Mouse (Mus musculus): ENCODE results near the gene Kdm6b. TPM values are rescaled to one million over a fixed set of nuclear protein-coding genes. Genes with fewer than 3 reads are reported as not detected.

The Kdm6b gene
- total and polyA plus RNA-seq, 3 experiments: 0.66 to 7.2 (median 5.7) TPM

- Histone ChIP-seq H3K27me3 (replicated peaks) (peaks cover 7% of the 10 kb centered on the region), H3K4me2 (ENCODE audit: insufficient read depth, low read depth, poor library complexity, severe bottlenecking) (peak overlapping the region; percentile 80), H3K4me1 (ENCODE audit: control insufficient read depth in 1 of 2, insufficient read depth in 2 of 2) (peaks cover 32 to 55% of the 10 kb centered on the region in 2 experiments), H3K36me3 (replicated peaks in 1 of 2; ENCODE audit: control insufficient read depth in 1 of 2, insufficient read depth in 1 of 2, low read length in 1 of 2) (peaks cover 19 to 26% of the 10 kb centered on the region in 2 experiments), H3K27ac (ENCODE audit: insufficient read depth, low read depth) (peak overlapping the region; percentile 96), H3K9me3 (replicated peaks; ENCODE audit: low read length) (no peaks in the 10 kb centered on the region), H3K9ac (ENCODE audit: insufficient read depth, low read depth) (peak overlapping the region; percentile 90), H3K4me3 (replicated peaks in 1 of 3; ENCODE audit: low read depth in 2 of 3, low read length in 2 of 3, poor library complexity in 1 of 3) (peak overlapping the region; percentile 60 to 73 (median 67)), H3K79me2 (replicated peaks; ENCODE audit: control insufficient read depth, extremely low read depth, insufficient read depth, poor library complexity, severe bottlenecking) (peaks cover 7% of the 10 kb centered on the region; the same call in 1 of the 2 replicates)
- in situ Hi-C loops (cut with MboI; ENCODE audit: low pct_ligation_motif_present, low pct_unique_long_range_greater_than_20kb, low sequenced_read_pairs) (no loop called here), dilution Hi-C loops (cut with MboI; ENCODE audit: extremely low pct_ligation_motif_present, extremely low pct_unique_long_range_greater_than_20kb, low sequenced_read_pairs) (no loop called here)
- DNase-seq (ENCODE audit: extremely low read depth): peak; percentile 83
- TF ChIP-seq ELF1 (IDR thresholded peaks at IDR 0.05; ENCODE audit: low read depth, low read length) (no peak; the same call in 1 of the 2 replicates), KAT2A (IDR thresholded peaks at IDR 0.05; ENCODE audit: insufficient replicate concordance, low read length) (no peak), NELFE (IDR thresholded peaks at IDR 0.05; ENCODE audit: low read depth, low read length) (peak; percentile 19), TCF12 (IDR thresholded peaks at IDR 0.05; ENCODE audit: low read depth, low read length) (peak; percentile 93), ZMIZ1 (IDR thresholded peaks at IDR 0.05; ENCODE audit: low read depth, low read length) (no peak), HCFC1 (IDR thresholded peaks at IDR 0.05; ENCODE audit: low read depth, low read length) (no peak; the same call in 1 of the 2 replicates), POLR2AphosphoS2 (IDR thresholded peaks at IDR 0.05; ENCODE audit: low read depth, low read length) (no peak), UBTF (IDR thresholded peaks at IDR 0.05; ENCODE audit: low read depth, low read length) (no peak; the same call in 1 of the 2 replicates), TBP (conservative IDR thresholded peaks at IDR 0.05; ENCODE audit: low read depth, low read length) (peak; percentile 46; the same call in 1 of the 2 replicates), IRF4 (IDR thresholded peaks at IDR 0.05; ENCODE audit: low read depth, low read length) (peak; percentile 92), JUND (conservative IDR thresholded peaks at IDR 0.05; ENCODE audit: low read depth, low read length) (0 out of 2 replicates have a peak, but pooled peaks have one; percentile 15), CHD2 (IDR thresholded peaks at IDR 0.05; ENCODE audit: low read length) (peak; percentile 25; the same call in 1 of the 2 replicates), MAZ (IDR thresholded peaks at IDR 0.05; ENCODE audit: low read depth, low read length) (peak; percentile 96), ETS1 (conservative IDR thresholded peaks at IDR 0.05; ENCODE audit: low read depth, low read length) (peak; percentile 88), SMC3 (IDR thresholded peaks at IDR 0.05; ENCODE audit: low read depth, low read length) (no peak), JUN (IDR thresholded peaks at IDR 0.05; ENCODE audit: insufficient read depth, low read depth, low read length) (no peak), RAD21 (IDR thresholded peaks at IDR 0.05; ENCODE audit: low read depth, low read length) (no peak), SIN3A (IDR thresholded peaks at IDR 0.05; ENCODE audit: low read length) (peak; percentile 48), EP300 (IDR thresholded peaks at IDR 0.05; ENCODE audit: low read length) (no peak; the same call in none of the 2 replicates), GABPA (IDR thresholded peaks at IDR 0.05; ENCODE audit: insufficient replicate concordance, low read depth, low read length) (no peak), USF2 (conservative IDR thresholded peaks at IDR 0.05; ENCODE audit: low read depth, low read length) (no peak), CTCF (conservative IDR thresholded peaks at IDR 0.05 in 1 of 2, IDR thresholded peaks at IDR 0.05 in 1 of 2; ENCODE audit: low read depth in 2 of 2, low read length in 2 of 2) (no peak), PAX5 (IDR thresholded peaks at IDR 0.05; ENCODE audit: low read length) (no peak), USF1 (IDR thresholded peaks at IDR 0.05; ENCODE audit: low read depth, low read length) (no peak), MXI1 (IDR thresholded peaks at IDR 0.05; ENCODE audit: low read depth, low read length) (peak; percentile 88), ZKSCAN1 (IDR thresholded peaks at IDR 0.05; ENCODE audit: borderline replicate concordance, low read depth, low read length) (no peak), ZNF384 (IDR thresholded peaks at IDR 0.05; ENCODE audit: low read depth, low read length) (no peak), MAX (IDR thresholded peaks at IDR 0.05; ENCODE audit: low read length) (peak; percentile 47), E2F4 (IDR thresholded peaks at IDR 0.05; ENCODE audit: insufficient replicate concordance, low read depth, low read length) (no peak), MAFK (IDR thresholded peaks at IDR 0.05; ENCODE audit: insufficient replicate concordance, low read length) (no peak; the same call in 1 of the 2 replicates), RCOR1 (conservative IDR thresholded peaks at IDR 0.05; ENCODE audit: low read depth, low read length) (no peak), BHLHE40 (IDR thresholded peaks at IDR 0.05; ENCODE audit: low read depth, low read length) (peak; percentile 88), POLR2A (IDR thresholded peaks at IDR 0.05; ENCODE audit: low read depth, low read length) (no peak), MEF2A (IDR thresholded peaks at IDR 0.05; ENCODE audit: borderline replicate concordance, low read depth, low read length) (peak; percentile 83), MYC (IDR thresholded peaks at IDR 0.05; ENCODE audit: low read depth, low read length) (0 out of 2 replicates have a peak, but pooled peaks have one; percentile 28), NRF1 (IDR thresholded peaks at IDR 0.05; ENCODE audit: low read depth, low read length) (0 out of 2 replicates have a peak, but pooled peaks have one; percentile 29), ZC3H11A (IDR thresholded peaks at IDR 0.05; ENCODE audit: low read depth, low read length) (no peak), CHD1 (IDR thresholded peaks at IDR 0.05; ENCODE audit: low read depth, low read length) (no peak)
These were observed 3.0 kb downstream of the Kdm6b start for GRCm38 (mm10) chr11:69410310-69411072.
